Mouse (Mus musculus): Measurements from ENCODE around the gene Tmem51. TPM values are rescaled to one million over a fixed set of nuclear protein-coding genes. Genes with fewer than 3 reads are reported as not detected.
"Not testable (repeated sequence)": the region's sequence is repeated elsewhere in the genome, so short reads cannot be mapped to it uniquely, and the experiment has no call there.

Gene Tmem51
- polyA plus RNA-seq, 1 experiment = not detected

DNA sequence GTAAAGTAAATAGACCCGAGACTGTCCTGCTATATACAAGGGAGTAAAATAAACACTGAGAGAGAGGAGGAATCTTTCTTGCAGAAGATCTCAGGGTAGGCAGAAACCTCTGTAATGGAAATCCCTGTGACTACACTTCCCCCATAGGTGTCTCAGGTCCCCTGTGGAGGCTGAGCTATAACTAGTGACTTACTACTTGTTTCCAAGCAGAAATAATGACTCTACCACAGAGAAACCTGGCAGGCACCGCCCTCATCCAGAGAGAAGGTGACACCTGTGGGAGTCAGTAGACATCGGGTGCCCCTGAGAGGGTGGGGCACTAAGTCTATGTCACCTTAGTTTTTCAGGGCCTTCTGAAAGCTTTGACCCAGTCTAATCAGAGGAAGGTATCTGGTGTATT lies 87.2 kb downstream of the Tmem51 start:
- no peak overlapping the region for H3K4me2 ChIP-seq (ENCODE audit: low read depth)
- no peak overlapping the region for H3K4me3 ChIP-seq
- TF ChIP-seq CEBPB (IDR thresholded peaks at IDR 0.05; ENCODE audit: insufficient read depth, poor library complexity, severe bottlenecking) (no peak), TCF12 (IDR thresholded peaks at IDR 0.05; ENCODE audit: insufficient read depth, poor library complexity, severe bottlenecking) (no peak), SRF (IDR thresholded peaks at IDR 0.05; ENCODE audit: control insufficient read depth, insufficient read length, low read depth) (no peak), MAX (IDR thresholded peaks at IDR 0.05; ENCODE audit: low read depth) (no peak), E2F4 (IDR thresholded peaks at IDR 0.05; ENCODE audit: insufficient read depth) (no peak), POLR2A (IDR thresholded peaks at IDR 0.05; ENCODE audit: insufficient read length, low read depth) (no peak), REST (IDR thresholded peaks at IDR 0.05; ENCODE audit: insufficient read depth, insufficient read length) (no peak), TCF3 (IDR thresholded peaks at IDR 0.05; ENCODE audit: insufficient read length, low read depth) (no peak)
- H3K79me2 ChIP-seq (ENCODE audit: control insufficient read depth, insufficient read depth) = no peaks in the 10 kb centered on the region
- no peaks in the 10 kb centered on the region for H3K36me3 ChIP-seq (ENCODE audit: control insufficient read depth, insufficient read depth)
- no peak overlapping the region for H3ac ChIP-seq (ENCODE audit: control insufficient read depth, insufficient read length)
- H3K27me3 ChIP-seq (ENCODE audit: control insufficient read depth, insufficient read depth, insufficient read length) = no peaks in the 10 kb centered on the region

DNA sequence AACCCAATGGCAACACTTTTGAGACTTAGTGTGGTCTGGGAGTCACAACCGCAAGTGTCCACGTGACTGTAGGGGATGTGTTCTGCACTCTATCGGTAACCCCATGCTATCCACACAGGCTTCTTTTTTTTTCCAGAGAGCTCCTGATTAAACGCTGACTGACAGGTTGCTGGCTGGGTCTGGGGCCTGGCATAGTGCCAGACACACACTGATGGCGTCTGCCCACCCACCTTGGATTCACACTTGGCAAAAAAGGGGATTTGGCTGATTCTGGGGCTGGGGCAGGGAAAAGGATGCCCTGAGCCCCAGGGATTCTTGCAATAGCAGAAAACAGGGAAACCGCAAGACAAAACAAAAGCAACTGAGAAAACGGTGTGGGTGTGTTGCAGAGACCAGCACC lies 88.0 kb downstream of the Tmem51 start:
- H3ac ChIP-seq (ENCODE audit: control insufficient read depth, insufficient read length) = no peak overlapping the region
- no peak overlapping the region for H3K4me2 ChIP-seq (ENCODE audit: low read depth)
- H3K79me2 ChIP-seq (ENCODE audit: control insufficient read depth, insufficient read depth) = no peaks in the 10 kb centered on the region
- no peak overlapping the region for H3K4me3 ChIP-seq
- H3K27me3 ChIP-seq (ENCODE audit: control insufficient read depth, insufficient read depth, insufficient read length) = no peaks in the 10 kb centered on the region
- no peaks in the 10 kb centered on the region for H3K36me3 ChIP-seq (ENCODE audit: control insufficient read depth, insufficient read depth)
- TF ChIP-seq E2F4 (IDR thresholded peaks at IDR 0.05; ENCODE audit: insufficient read depth) (no peak), TCF12 (IDR thresholded peaks at IDR 0.05; ENCODE audit: insufficient read depth, poor library complexity, severe bottlenecking) (no peak), POLR2AphosphoS2 (IDR thresholded peaks at IDR 0.05; ENCODE audit: insufficient read length, low read depth) (no peak), CEBPB (IDR thresholded peaks at IDR 0.05; ENCODE audit: insufficient read depth, poor library complexity, severe bottlenecking) (no peak), TCF3 (IDR thresholded peaks at IDR 0.05; ENCODE audit: insufficient read length, low read depth) (no peak), REST (IDR thresholded peaks at IDR 0.05; ENCODE audit: insufficient read depth, insufficient read length) (no peak), POLR2A (IDR thresholded peaks at IDR 0.05; ENCODE audit: insufficient read length, low read depth) (no peak), MAX (IDR thresholded peaks at IDR 0.05; ENCODE audit: low read depth) (no peak), MYOD1 (IDR thresholded peaks at IDR 0.05; ENCODE audit: control insufficient read depth in 1 of 3, insufficient read length in 2 of 3, low read depth in 2 of 3) (no peak), MYOG (IDR thresholded peaks at IDR 0.05; ENCODE audit: control insufficient read depth in 1 of 3, insufficient read depth in 1 of 3, insufficient read length in 2 of 3, low read depth in 2 of 3) (no peak), USF1 (IDR thresholded peaks at IDR 0.05; ENCODE audit: low read depth) (no peak), SRF (IDR thresholded peaks at IDR 0.05; ENCODE audit: control insufficient read depth, insufficient read length, low read depth) (no peak)

DNA sequence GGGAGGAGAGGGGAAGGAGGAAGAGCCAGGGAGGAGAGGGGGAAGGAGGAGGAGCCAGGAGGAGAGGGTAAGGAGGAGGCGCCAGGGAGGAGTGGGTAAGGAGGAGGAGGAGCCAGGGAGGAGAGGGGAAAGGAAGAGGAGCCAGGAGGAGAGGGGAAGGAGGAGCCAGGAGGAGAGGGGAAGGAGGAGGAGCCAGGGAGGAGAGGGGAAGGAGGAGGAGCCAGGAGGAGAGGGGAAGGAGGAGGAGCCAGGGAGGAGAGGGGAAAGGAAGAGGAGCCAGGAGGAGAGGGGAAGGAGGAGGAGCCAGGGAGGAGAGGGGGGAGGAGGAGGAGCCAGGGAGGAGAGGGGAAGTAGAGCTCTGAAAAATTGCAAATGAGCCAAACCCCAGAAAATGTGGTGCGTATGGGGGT lies 90.0 kb downstream of the Tmem51 start:
- not testable (repeated sequence) for H3K27me3 ChIP-seq (ENCODE audit: control insufficient read depth, insufficient read depth, insufficient read length); H3K4me2 ChIP-seq (ENCODE audit: low read depth); H3K36me3 ChIP-seq (ENCODE audit: control insufficient read depth, insufficient read depth); H3K4me3 ChIP-seq; H3ac ChIP-seq (ENCODE audit: control insufficient read depth, insufficient read length); H3K79me2 ChIP-seq (ENCODE audit: control insufficient read depth, insufficient read depth)

DNA sequence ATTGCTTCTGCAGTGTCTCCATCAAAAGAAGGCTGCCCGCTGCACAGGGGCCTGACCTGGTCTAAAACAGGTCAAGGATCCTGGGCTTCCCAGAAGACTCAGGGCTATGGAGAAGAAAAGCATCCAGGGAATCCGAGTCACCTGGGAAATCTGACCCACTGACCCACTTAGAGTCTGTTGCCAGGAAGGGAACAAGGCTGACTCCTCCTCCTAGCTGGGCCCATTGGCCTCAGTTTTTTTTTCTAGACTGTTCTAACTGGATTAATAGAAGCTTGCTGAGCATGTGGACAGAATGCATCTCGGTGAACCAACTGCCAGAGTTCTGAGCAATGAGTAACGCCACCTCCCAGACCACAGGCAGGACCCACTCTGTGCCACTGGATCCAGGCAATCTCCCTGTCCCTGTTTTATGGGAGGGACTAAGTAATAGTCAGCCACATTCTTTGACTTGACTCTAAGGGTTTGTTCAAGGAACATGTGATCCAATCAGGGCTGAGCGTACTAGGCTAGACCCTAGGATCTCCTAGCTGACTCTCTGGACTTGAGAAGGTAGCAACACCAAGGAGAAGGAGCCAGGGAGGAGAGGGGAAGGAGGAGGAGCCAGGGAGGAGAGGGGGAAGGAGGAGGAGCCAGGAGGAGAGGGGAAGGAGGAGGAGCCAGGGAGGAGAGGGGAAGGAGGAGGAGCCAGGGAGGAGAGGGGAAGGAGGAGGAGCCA lies 90.6 kb downstream of the Tmem51 start:
- no peak overlapping the region for H3K4me3 ChIP-seq
- no peaks in the 10 kb centered on the region for H3K36me3 ChIP-seq (ENCODE audit: control insufficient read depth, insufficient read depth)
- no peak overlapping the region for H3ac ChIP-seq (ENCODE audit: control insufficient read depth, insufficient read length)
- no peaks in the 10 kb centered on the region for H3K27me3 ChIP-seq (ENCODE audit: control insufficient read depth, insufficient read depth, insufficient read length)
- TF ChIP-seq POLR2AphosphoS2 (IDR thresholded peaks at IDR 0.05; ENCODE audit: insufficient read length, low read depth) = no peak
- TF ChIP-seq CEBPB (IDR thresholded peaks at IDR 0.05; ENCODE audit: insufficient read depth, poor library complexity, severe bottlenecking) = no peak
- TF ChIP-seq E2F4 (IDR thresholded peaks at IDR 0.05; ENCODE audit: insufficient read depth) = no peak
- H3K4me2 ChIP-seq (ENCODE audit: low read depth) = no peak overlapping the region
- no peaks in the 10 kb centered on the region for H3K79me2 ChIP-seq (ENCODE audit: control insufficient read depth, insufficient read depth)

DNA sequence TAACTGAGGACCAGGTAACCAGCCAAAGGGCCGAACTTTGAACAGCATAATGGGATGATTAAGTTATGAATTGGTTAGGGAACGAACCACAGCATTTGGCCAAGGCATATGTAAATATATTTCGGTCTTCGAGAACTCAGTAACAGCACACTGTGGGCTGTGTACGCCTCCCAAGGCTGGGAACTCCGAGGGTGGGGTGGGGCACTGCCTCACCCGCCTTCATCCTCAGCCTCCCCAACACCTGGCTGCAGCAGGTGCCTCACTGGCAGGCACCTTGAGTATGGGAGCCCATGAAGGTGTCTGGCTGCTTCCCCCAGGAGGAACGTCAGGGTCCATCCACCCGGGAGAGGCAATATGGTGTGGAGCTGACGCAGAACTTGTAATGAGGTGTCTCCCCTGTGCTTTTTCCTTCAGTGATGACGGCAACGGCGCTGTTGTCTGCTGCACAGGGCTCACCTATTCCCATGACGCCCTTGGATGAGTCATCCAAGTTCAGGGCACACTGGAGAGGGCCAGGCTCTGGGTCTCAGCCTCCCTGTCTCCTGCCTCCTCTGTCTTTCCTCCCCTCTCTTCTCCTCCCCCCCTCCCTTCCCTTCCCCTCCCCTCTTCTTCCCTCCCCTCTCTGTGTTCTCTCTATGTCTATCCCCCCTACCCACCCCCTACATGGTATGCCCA lies 91.4 kb downstream of the Tmem51 start:
- H3K4me2 ChIP-seq (ENCODE audit: low read depth) = no peak overlapping the region
- TF ChIP-seq E2F4 (IDR thresholded peaks at IDR 0.05; ENCODE audit: insufficient read depth) (no peak), SRF (IDR thresholded peaks at IDR 0.05; ENCODE audit: control insufficient read depth, insufficient read length, low read depth) (no peak), MYOD1 (IDR thresholded peaks at IDR 0.05; ENCODE audit: control insufficient read depth in 1 of 3, insufficient read length in 2 of 3, low read depth in 2 of 3) (no peak), MAX (IDR thresholded peaks at IDR 0.05; ENCODE audit: low read depth) (no peak), USF1 (IDR thresholded peaks at IDR 0.05; ENCODE audit: low read depth) (no peak), POLR2AphosphoS2 (IDR thresholded peaks at IDR 0.05; ENCODE audit: insufficient read length, low read depth) (no peak), REST (IDR thresholded peaks at IDR 0.05; ENCODE audit: insufficient read depth, insufficient read length) (no peak), POLR2A (IDR thresholded peaks at IDR 0.05; ENCODE audit: insufficient read length, low read depth) (no peak)

More for the DNA sequence above, 91.4 kb downstream of the Tmem51 start:
- H3K79me2 ChIP-seq (ENCODE audit: control insufficient read depth, insufficient read depth) = no peaks in the 10 kb centered on the region
- no peaks in the 10 kb centered on the region for H3K36me3 ChIP-seq (ENCODE audit: control insufficient read depth, insufficient read depth)
- H3K27me3 ChIP-seq (ENCODE audit: control insufficient read depth, insufficient read depth, insufficient read length) = no peaks in the 10 kb centered on the region
- no peak overlapping the region for H3ac ChIP-seq (ENCODE audit: control insufficient read depth, insufficient read length)
- H3K4me3 ChIP-seq = no peak overlapping the region

Measured in myocyte (in vitro differentiated cells).